Mouse (Mus musculus) adrenal gland, adult (tissue): ENCODE results near the gene Olfr1380.
"Not testable (repeated sequence)": the region's sequence is repeated elsewhere in the genome, so short reads cannot be mapped to it uniquely, and the experiment has no call there.

Experiments used
- DNase-seq, 2 experiments: peaks; one replicate each; pipeline ENCODE4 v3.0.0; 2022 to 2023; ENCODE audit warnings: low spot score in 1 of 2; ENCODE audit not compliant: inconsistent age in 2 of 2

Olfr1380 gene

GRCm38 (mm10) chr11:49556578-49556977, at the start of gene Olfr1380:
Olfr1380 (plus strand) TSS chr11:49556878.
- DNase-seq = not testable (repeated sequence)

DNA sequence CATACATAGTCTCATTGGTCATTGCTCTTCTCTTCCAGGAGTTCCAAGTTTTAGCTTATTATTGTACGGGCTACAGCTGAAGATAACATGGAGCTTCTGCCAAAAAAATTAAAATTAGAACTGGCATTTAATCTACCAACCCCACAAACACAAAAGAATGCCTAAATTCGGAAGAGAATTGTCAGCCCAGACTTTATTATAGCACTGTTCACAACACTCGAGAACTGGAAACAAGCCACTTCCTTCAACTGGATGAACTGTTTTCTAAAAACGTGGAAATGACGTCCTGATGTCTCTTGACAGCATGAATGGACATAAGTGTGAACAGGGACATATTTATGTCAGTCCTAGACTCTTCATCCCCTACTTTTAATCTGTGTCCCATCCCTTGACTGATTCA, 38.6 kb upstream of the Olfr1380 start:
- no peak for DNase-seq

GRCm38 (mm10) chr11:49519348-49519747, 37.3 kb upstream of the Olfr1380 start, which contains the start of gene Olfr1383:
Olfr1383 (plus strand) TSS chr11:49519648.
- no peak for DNase-seq

- no peak for DNase-seq
These were observed 28.7 kb upstream of the Olfr1380 start, which contains the start of gene Olfr1382 for GRCm38 (mm10) chr11:49527947-49528346. Olfr1382 (plus strand) TSS chr11:49528247.

- DNase-seq = no peak
These were observed 23.9 kb upstream of the Olfr1380 start for GRCm38 (mm10) chr11:49532761-49533160.

DNA sequence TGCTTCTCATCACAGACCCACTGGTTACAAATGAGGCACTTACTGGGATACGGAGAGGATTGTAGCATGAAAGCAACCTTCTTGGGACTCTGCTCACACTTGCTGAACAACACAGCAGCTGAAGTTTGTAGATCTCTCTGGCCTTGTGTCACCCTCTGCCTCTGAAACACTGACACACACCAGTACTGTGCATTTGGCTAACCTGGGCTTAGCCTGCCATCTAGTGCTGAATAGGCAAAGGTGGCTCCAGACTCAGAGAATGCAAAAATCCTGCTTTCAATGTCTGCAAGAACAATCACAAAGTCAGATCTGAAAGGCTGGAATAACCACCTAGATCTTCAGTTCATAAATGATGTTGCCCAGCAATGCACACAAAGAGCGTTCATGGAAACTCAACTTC, 20.0 kb upstream of the Olfr1380 start:
- peak in 1 of 2 experiments; percentile 42 for DNase-seq

DNA sequence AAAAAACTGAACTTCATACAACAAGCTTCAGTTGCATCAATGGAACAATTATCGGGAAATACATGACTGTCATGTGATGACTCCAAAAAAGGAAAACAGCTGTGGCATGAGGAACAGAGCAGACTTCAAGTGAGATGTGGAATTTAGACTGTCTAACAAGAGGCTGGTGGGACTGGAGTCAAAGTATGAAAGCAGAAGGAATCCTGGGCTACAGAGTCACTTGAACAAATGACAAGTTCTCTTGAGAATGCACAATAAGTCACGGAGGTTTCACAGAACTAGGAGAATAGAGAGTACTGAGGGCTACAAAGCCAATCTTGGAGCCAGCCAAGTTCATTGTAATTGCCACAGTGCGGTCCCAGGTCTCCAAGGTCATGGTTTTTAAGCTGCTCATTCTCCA, 13.5 kb upstream of the Olfr1380 start, which contains the start of gene Olfr1381:
Gene Olfr1381 (plus strand): TSS at position 301 of the 400 bp plus-strand sequence.
- not testable (repeated sequence) for DNase-seq

DNA sequence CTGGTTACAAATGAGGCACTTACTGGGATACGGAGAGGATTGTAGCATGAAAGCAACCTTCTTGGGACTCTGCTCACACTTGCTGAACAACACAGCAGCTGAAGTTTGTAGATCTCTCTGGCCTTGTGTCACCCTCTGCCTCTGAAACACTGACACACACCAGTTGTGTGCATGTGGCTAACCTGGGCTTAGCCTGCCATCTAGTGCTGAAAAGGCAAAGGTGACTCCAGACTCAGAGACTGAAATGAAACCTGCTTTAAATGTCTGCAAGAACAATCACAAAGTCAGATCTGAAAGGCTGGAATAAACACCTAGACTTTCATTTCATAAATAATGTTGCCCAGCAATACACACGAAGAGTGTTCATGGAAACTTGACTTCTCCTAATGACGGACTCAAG, 2.6 kb upstream of the Olfr1380 start:
- not testable (repeated sequence) for DNase-seq

GRCm38 (mm10) chr11:49575054-49575453, 18.4 kb downstream of the Olfr1380 start:
- not testable (repeated sequence) for DNase-seq

DNA sequence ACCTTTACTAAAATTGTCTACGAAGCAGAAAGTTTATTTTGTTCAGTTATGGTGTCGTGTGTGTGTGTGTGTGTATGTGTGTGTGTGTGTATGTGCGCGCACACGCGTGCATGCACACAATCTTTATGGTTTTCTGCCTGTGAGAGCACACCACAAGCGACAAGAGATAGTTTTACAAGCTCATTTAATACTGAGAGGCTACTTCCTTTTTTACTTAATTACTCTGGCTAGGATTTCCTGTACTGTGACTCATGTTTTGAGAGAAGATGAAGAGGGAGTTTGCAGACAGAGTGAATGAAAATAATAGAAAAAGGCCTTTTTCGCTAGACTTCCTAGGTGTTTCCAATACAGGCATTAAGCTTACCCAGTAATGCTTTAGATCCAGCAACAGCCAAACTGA, 23.8 kb downstream of the Olfr1380 start:
- DNase-seq = not testable (repeated sequence)

GRCm38 (mm10) chr11:49590213-49590612, 33.5 kb downstream of the Olfr1380 start:
- DNase-seq = no peak

DNA sequence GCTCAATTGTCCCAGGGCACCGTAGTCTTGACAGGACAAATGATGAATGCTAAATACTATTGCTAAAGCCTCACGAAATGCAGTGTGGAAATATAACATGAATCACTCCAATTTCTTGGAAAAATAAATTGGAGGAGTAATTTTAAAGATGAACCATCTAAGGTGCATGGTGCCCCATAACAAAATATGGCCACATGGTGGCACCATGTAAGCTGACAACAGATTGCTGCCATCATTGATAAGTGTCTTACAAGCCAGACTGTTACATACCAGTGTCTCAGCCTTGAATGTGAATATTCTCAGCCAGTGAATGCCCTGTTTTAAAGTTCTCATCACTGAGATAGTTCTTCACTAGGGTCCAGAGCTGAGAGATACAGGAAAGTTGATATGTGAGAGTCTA, 40.5 kb downstream of the Olfr1380 start:
- DNase-seq = peak in 1 of 2 experiments; percentile 49

DNA sequence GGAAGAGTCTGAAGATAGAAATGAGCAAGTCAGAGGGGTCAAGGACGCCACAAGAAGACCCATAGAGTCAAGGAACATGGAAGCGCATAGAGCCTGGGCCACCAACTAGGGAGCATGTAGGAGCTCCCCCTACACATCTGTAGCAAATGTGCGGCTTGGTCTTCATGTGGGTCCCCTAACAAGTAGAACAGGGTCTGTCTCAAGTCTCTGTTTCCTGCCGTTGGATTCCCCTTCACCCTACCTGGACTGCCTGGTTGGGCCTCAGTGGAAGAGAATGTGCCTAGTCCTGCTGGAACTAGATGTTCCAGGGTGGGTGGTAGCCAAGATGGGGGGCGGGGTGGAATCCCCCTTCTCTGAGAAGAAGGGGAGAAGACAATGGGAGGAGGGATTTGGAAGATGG, 51.6 kb downstream of the Olfr1380 start:
- not testable (repeated sequence) for DNase-seq

- peak; percentile 63 to 85 for DNase-seq
These were observed 52.5 kb downstream of the Olfr1380 start, which contains the start of gene Flt4 for GRCm38 (mm10) chr11:49608938-49609867. Flt4 (plus strand) TSS chr11:49609263.

DNA sequence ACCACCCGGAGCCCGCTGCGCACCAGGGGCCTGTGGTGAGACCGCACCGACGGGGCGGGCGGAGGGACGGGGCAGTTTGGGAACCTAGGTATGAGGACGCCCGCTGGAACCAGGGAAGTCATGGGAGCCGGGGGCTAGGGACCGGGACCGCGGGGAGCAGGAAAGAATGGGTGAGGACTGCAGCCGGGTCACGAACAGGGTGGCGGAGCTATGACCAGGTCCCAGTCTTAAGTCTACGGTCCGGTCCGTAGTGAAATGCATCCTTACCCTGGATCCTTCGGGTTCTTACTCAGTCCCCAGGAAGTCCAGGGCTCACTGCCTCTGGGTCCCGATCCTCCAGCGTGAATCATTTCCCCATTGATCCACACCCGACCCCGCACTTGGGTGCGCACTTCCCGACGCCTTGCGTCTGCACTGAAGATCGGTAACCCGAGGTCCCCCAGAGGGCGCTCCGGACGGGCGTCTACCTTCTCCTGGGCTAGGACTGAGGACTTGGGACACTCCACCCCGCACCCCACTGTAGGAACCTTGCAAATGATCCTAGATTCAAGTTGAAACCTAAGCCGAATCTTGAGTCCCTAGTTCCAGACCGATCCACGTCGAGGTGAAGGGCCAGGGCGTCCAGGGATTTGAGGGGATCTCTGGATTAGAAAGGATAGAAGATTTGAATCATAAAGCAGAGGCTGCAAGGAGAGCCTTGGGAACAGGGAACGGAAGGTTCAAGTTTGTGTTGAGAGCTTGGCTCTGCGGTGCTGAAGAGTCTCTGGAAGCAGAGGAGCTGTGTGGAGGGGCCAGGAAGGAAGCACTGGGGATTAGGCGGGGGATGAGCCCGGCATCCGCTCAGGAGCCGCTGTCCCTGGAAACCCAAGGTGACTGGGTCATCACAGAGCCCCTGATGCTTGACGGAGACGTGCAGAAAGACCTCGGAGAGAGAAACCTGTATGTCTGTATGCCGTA, 53.5 kb downstream of the Olfr1380 start:
- DNase-seq = peak; percentile 58 to 78

DNA sequence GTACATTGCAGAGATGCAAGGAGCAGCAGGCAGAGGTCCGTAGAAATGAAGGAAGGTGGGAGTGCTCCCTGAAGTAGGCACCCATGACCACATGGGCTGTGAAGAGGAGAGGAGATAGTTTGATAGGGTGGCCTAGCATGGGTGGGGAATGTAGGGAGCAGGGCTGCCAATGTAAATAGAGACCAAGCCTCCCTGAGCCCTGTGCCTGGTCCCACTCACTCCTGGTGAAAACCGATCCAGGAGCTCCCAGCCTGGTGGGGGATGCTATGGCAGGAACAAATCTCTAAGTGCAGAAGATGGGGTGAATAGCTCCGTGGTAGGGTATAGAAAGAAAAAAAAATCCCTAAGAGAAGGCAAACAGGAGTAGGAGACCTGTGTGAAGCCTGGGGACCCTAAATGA, 54.7 kb downstream of the Olfr1380 start:
- DNase-seq = not testable (repeated sequence)

DNA sequence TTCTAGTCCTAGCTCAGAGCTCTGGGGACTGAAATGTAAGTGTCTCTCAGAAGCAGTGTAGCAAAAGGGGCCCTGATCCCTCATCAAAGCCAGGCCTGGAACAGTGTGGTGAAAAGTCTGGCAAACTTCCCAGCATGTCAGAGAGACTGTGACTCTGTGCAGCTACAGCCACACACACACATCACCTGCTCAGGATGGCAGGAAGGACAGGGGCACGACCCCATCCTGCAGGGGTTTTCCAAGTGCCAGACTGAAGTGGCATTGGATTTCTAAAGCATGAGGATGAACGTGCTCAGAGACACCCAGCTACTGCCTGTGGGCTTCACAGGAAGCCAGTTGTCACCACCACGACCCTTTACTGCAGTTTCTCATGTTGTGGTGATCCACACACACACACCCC, 55.5 kb downstream of the Olfr1380 start:
- DNase-seq = no peak

- DNase-seq = peak; percentile 69 to 79
These were observed 56.7 kb downstream of the Olfr1380 start for GRCm38 (mm10) chr11:49613349-49613748.
